Mouse (Mus musculus): Measurements from ENCODE around the gene Stx4a. TPM values are rescaled to one million over a fixed set of nuclear protein-coding genes. Genes with fewer than 3 reads are reported as not detected.

Stx4a gene
- polyA plus RNA-seq, 1 experiment from 2014 or later, result 18.9 TPM

GRCm38 (mm10) chr7:127875627-127876001 lies 51.5 kb downstream of the Stx4a start:
- Histone ChIP-seq H3K4me2 (peak overlapping the region; percentile 86), H3K36me3 (peaks cover 50% of the 10 kb centered on the region), H3K9me3 (no peaks in the 10 kb centered on the region), H3K9ac (peak overlapping the region; percentile 99), H3K27ac (replicated peaks) (peak overlapping the region; percentile 100), H3K4me3 (peak overlapping the region; percentile 97), H3K27me3 (no peaks in the 10 kb centered on the region), H3K4me1 (replicated peaks) (peaks cover 34% of the 10 kb centered on the region)
- WGBS, result under 1% methylated on average over 43 of the region's 43 CpGs
- ATAC-seq (ENCODE audit: low read depth), result peak; percentile 94

GRCm38 (mm10) chr7:127876041-127876466 lies 52.0 kb downstream of the Stx4a start, which contains the start of gene Zfp646:
Gene Zfp646, plus strand, starts transcription at chr7:127876221.
- H3K9me3 ChIP-seq, result no peaks in the 10 kb centered on the region
- peak within 1 kb of the TSS; percentile 100 for H3K27ac ChIP-seq (replicated peaks)
- ATAC-seq (ENCODE audit: low read depth), result peak; percentile 93
- peak within 1 kb of the TSS; percentile 86 for H3K4me2 ChIP-seq
- peaks cover 50% of the 10 kb centered on the region for H3K36me3 ChIP-seq
- H3K27me3 ChIP-seq, result no peaks in the 10 kb centered on the region
- H3K4me3 ChIP-seq, result peak within 1 kb of the TSS; percentile 97
- WGBS, result under 1% methylated on average over 41 of the region's 41 CpGs
- H3K4me1 ChIP-seq (replicated peaks), result peaks cover 34% of the 10 kb centered on the region
- H3K9ac ChIP-seq, result peak within 1 kb of the TSS; percentile 99

DNA sequence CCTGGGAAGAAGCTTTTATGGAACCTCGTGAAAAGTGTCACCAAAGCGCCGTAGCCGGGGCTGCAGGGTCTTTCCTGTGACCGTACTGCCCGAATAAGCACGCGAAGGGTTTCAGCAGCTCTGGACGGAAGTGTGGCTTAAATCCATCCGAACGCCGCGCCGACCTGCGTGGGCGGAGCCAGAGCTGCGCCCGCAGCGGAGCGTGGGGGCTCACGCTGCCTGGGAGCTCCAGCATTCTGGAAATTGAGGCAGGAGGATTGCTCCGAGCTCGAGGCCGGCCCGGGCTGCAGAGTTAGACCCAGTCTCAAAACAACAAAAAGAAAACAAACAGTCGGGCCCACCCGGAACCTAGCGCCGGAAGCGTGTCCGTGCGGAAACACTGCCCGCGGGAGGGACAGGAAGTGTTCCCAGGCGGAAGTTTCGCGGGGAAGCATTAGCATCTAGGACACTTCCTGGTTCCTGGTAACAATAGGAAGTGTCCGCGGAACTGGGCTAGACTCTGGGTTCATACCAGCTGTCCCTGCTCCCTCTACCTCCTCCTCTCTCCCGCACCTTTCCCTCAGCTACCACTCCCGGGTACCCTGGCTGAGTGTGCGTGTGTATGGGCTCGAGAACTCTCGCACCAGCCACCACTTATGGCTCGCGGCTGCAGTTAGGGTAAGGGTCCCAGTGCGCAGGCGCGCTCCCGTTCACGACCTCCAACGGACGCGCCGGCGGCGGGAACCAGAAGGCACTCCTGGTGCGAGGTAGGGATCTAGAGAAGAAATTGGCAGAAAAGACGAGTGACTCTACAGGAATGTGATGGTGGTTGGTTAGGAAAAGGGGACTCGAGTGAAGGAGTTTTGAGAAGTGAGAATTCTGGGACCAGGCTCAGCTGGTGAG lies 52.6 kb downstream of the Stx4a start, which contains the start of gene Zfp668:
Zfp668 (minus strand) TSS at position 362 of the 882 bp plus-strand sequence.
- under 1% methylated on average over 60 of the region's 60 CpGs for WGBS
- H3K36me3 ChIP-seq, result peaks cover 50% of the 10 kb centered on the region
- peak within 1 kb of the TSS; percentile 86 for H3K4me2 ChIP-seq
- H3K4me3 ChIP-seq, result peak within 1 kb of the TSS; percentile 97
- ATAC-seq (ENCODE audit: low read depth), result peak; percentile 72
- no peaks in the 10 kb centered on the region for H3K27me3 ChIP-seq
- H3K4me1 ChIP-seq (replicated peaks), result peaks cover 34% of the 10 kb centered on the region
- H3K9me3 ChIP-seq, result no peaks in the 10 kb centered on the region
- peak within 1 kb of the TSS; percentile 100 for H3K27ac ChIP-seq (replicated peaks)
- peak within 1 kb of the TSS; percentile 99 for H3K9ac ChIP-seq

- H3K27me3 ChIP-seq, result no peaks in the 10 kb centered on the region
- no peak overlapping the region for H3K4me3 ChIP-seq
- 95% methylated on average over 9 of the region's 9 CpGs for WGBS
- peaks cover 43% of the 10 kb centered on the region for H3K4me1 ChIP-seq (replicated peaks)
- H3K9me3 ChIP-seq, result no peaks in the 10 kb centered on the region
- no peak overlapping the region for H3K27ac ChIP-seq (replicated peaks)
- H3K36me3 ChIP-seq, result peaks cover 66% of the 10 kb centered on the region
- H3K9ac ChIP-seq, result no peak overlapping the region
- H3K4me2 ChIP-seq, result no peak overlapping the region
- no peak for ATAC-seq (ENCODE audit: low read depth)
Measured at GRCm38 (mm10) chr7:127879301-127879700, 55.2 kb downstream of the Stx4a start.

- Histone ChIP-seq H3K4me1 (replicated peaks) (peaks cover 50% of the 10 kb centered on the region), H3K9ac (no peak overlapping the region), H3K27ac (replicated peaks) (no peak overlapping the region), H3K36me3 (peaks cover 78% of the 10 kb centered on the region), H3K27me3 (no peaks in the 10 kb centered on the region), H3K9me3 (no peaks in the 10 kb centered on the region), H3K4me2 (no peak overlapping the region), H3K4me3 (no peak overlapping the region)
- 90% methylated on average over 12 of the region's 12 CpGs for WGBS
- ATAC-seq (ENCODE audit: low read depth), result no peak
Measured at GRCm38 (mm10) chr7:127880431-127880830, 56.3 kb downstream of the Stx4a start.

DNA sequence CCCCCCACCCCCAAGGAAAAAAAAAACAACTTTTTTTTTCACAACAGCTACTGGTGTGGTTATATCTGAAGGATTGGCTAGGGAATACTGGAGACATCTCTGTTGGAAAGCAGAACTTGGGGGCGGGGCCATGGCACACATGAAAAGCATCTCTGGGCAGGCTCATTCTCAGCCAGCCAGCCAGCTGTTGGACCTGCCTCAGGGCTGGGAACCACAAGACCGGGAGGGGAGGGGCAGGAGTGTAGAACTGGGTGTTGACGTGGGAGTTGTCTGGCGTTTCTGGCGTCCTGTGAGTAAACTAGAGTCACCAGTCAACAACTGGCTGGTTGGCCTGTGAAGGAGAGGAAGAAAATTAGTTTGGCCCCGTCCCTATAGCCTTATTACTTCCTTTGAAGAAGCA lies 61.9 kb downstream of the Stx4a start:
- H3K9ac ChIP-seq, result no peak overlapping the region
- ATAC-seq (ENCODE audit: low read depth), result no peak
- H3K36me3 ChIP-seq, result peaks cover 98% of the 10 kb centered on the region
- no peak overlapping the region for H3K4me3 ChIP-seq
- 71% methylated on average over 6 of the region's 6 CpGs for WGBS
- H3K4me2 ChIP-seq, result no peak overlapping the region
- no peaks in the 10 kb centered on the region for H3K27me3 ChIP-seq
- no peaks in the 10 kb centered on the region for H3K9me3 ChIP-seq
- H3K4me1 ChIP-seq (replicated peaks), result peaks cover 51% of the 10 kb centered on the region
- no peak overlapping the region for H3K27ac ChIP-seq (replicated peaks)

GRCm38 (mm10) chr7:127886551-127886950 lies 62.5 kb downstream of the Stx4a start:
- H3K9me3 ChIP-seq, result no peaks in the 10 kb centered on the region
- H3K36me3 ChIP-seq, result peaks cover 97% of the 10 kb centered on the region
- ATAC-seq (ENCODE audit: low read depth), result no peak
- no peak overlapping the region for H3K27ac ChIP-seq (replicated peaks)
- H3K4me1 ChIP-seq (replicated peaks), result peaks cover 51% of the 10 kb centered on the region
- H3K4me3 ChIP-seq, result no peak overlapping the region
- H3K27me3 ChIP-seq, result no peaks in the 10 kb centered on the region
- WGBS, result 94% methylated on average over 6 of the region's 6 CpGs
- H3K9ac ChIP-seq, result no peak overlapping the region
- no peak overlapping the region for H3K4me2 ChIP-seq

GRCm38 (mm10) chr7:127887191-127887590 lies 63.1 kb downstream of the Stx4a start:
- H3K9me3 ChIP-seq, result no peaks in the 10 kb centered on the region
- peaks cover 96% of the 10 kb centered on the region for H3K36me3 ChIP-seq
- H3K4me1 ChIP-seq (replicated peaks), result peaks cover 45% of the 10 kb centered on the region
- no peaks in the 10 kb centered on the region for H3K27me3 ChIP-seq
- H3K4me2 ChIP-seq, result no peak overlapping the region
- H3K4me3 ChIP-seq, result no peak overlapping the region
- WGBS, result 89% methylated on average over 8 of the region's 8 CpGs
- no peak overlapping the region for H3K27ac ChIP-seq (replicated peaks)
- no peak overlapping the region for H3K9ac ChIP-seq
- ATAC-seq (ENCODE audit: low read depth), result no peak

DNA sequence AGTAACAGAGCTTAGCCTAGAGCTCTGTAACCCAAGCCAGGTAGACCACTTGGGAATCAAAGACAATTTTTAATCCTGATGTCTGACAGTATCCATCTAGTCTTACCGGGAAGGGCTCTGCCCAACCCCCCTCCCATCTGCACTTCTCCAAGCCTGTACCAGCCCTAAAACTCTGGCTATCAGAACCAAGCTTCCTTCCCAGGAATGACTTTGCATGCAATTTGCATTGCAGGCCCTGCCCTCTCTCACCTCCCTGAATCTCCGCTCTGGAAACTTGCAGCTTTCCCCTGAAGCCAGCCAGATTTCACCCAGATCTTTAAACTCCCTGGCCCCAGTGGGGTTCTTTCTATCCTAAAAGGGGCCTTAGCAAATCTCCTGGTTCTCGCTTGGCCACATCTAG lies 63.7 kb downstream of the Stx4a start:
- ATAC-seq (ENCODE audit: low read depth), result no peak
- H3K4me3 ChIP-seq, result no peak overlapping the region
- H3K9me3 ChIP-seq, result no peaks in the 10 kb centered on the region
- H3K4me2 ChIP-seq, result no peak overlapping the region
- no peak overlapping the region for H3K9ac ChIP-seq
- H3K27ac ChIP-seq (replicated peaks), result no peak overlapping the region
- H3K4me1 ChIP-seq (replicated peaks), result peaks cover 40% of the 10 kb centered on the region
- H3K27me3 ChIP-seq, result no peaks in the 10 kb centered on the region
- peaks cover 95% of the 10 kb centered on the region for H3K36me3 ChIP-seq
- 83% methylated on average over 3 of the region's 3 CpGs for WGBS

DNA sequence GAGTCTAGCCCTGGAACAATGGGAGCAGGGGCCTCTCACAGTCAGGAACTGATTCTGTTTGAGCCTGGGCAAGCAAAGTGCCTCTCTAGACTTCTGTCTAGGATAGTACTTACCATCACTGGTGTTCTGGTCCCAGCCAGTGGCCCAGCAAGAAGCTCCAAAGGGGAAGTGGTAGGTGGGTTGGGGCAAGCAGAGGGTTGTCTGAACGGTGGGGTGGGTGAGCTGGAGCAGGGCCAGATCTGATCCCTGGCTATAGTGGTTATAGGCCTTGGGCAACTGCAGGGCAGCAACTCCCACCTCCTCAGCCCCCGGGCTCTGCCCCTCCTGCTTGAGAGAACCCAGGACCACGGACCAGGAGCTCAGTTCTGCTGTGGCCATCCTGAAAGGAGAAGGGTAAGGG lies 64.7 kb downstream of the Stx4a start:
- Histone ChIP-seq H3K36me3 (peaks cover 94% of the 10 kb centered on the region), H3K9me3 (no peaks in the 10 kb centered on the region), H3K27ac (replicated peaks) (no peak overlapping the region), H3K4me2 (no peak overlapping the region), H3K27me3 (no peaks in the 10 kb centered on the region), H3K4me1 (replicated peaks) (peaks cover 30% of the 10 kb centered on the region), H3K4me3 (no peak overlapping the region), H3K9ac (no peak overlapping the region)
- 80% methylated on average over 3 of the region's 3 CpGs for WGBS
- ATAC-seq (ENCODE audit: low read depth), result no peak

DNA sequence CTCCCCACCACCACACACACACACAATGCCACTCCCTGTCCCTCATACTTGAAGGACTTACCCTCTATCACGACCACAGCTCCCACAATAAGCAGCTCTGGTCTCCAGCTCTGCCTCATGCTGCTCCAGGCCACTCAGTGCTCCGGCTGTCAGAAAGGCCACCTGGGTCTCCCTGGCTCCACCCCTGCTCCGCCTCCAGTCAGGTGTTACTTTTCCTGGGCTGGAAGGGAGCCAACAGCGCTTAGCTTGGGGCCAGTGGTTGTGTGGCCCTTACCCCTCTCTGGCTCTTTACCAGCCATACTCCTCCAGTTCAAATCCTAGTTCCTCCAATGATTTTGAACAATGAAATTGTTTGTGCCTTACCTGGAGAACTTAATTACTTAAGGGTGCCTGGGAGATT lies 66.7 kb downstream of the Stx4a start, which contains the start of gene Prss53:
Prss53 (minus strand) TSS at position 173 of the 400 bp plus-strand sequence.
- H3K36me3 ChIP-seq, result peaks cover 74% of the 10 kb centered on the region
- H3K4me2 ChIP-seq, result no peak within 1 kb of the TSS
- H3K27me3 ChIP-seq, result no peaks in the 10 kb centered on the region
- no peak within 1 kb of the TSS for H3K9ac ChIP-seq
- no peak within 1 kb of the TSS for H3K27ac ChIP-seq (replicated peaks)
- 44% methylated on average over 4 of the region's 4 CpGs for WGBS
- H3K4me3 ChIP-seq, result no peak within 1 kb of the TSS
- no peaks in the 10 kb centered on the region for H3K9me3 ChIP-seq
- no peak for ATAC-seq (ENCODE audit: low read depth)
- H3K4me1 ChIP-seq (replicated peaks), result peaks cover 22% of the 10 kb centered on the region

DNA sequence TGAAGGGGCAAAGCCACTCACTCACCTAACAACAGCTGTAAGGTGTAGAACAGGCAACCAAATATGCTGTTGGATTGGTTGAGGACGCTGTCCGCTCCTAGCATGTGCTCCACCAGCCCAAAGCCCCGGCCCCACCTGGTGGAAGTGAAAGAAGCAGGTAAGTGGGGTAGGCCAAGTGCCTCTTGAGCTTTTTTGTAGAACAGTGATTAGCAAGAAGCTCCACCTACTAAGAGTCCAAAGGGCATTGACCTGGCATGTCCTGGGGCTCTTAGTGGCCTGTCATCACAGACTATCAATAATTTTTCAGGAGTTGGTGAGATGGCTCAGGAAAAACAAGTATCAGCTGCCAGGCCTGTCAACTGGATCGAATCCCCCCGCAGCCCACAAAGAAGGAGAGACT lies 70.4 kb downstream of the Stx4a start:
- peaks cover 38% of the 10 kb centered on the region for H3K36me3 ChIP-seq
- peaks cover 11% of the 10 kb centered on the region for H3K4me1 ChIP-seq (replicated peaks)
- H3K9me3 ChIP-seq, result no peaks in the 10 kb centered on the region
- H3K9ac ChIP-seq, result peak overlapping the region; percentile 80
- ATAC-seq (ENCODE audit: low read depth), result no peak
- H3K4me2 ChIP-seq, result peak overlapping the region; percentile 84
- no peaks in the 10 kb centered on the region for H3K27me3 ChIP-seq
- WGBS, result 88% methylated on average over 5 of the region's 5 CpGs
- no peak overlapping the region for H3K27ac ChIP-seq (replicated peaks)
- peak overlapping the region; percentile 65 for H3K4me3 ChIP-seq
